28 mouse cellular contexts compared by ENCODE assay signal in genomic region chr19:11070364-11070763, GRCm38 (mm10). TPM values are rescaled to one million over a fixed set of nuclear protein-coding genes. Genes with fewer than 3 reads are reported as not detected.
DNase-seq lines count a peak whose midpoint lies in the region; ATAC-seq and TF ChIP-seq lines count a peak whose summit lies in the region.
"Had no signal": no experiment of that assay in that cellular context is flagged by ENCODE, and none has a peak within 500 bp of the region (broad histone marks: within the 10 kb centered on the region; RNA-seq: fewer than 3 reads in every experiment).

No protein-coding gene starts in this region.

- DNase-seq in midbrain, embryonic 11.5 days (ENCODE audit: low spot score, missing footprints) = peak; percentile 4
- no peak for DNase-seq in midbrain, embryonic 10.5 days (ENCODE audit: low spot score)
- no peak for DNase-seq in left cerebral cortex, postnatal 4 days
- DNase-seq: adrenal gland, adult 8-10 months; adrenal gland, postnatal 14 days; adrenal gland, postnatal 36 days; B cell, adult 2 months; cerebellum, adult 11-12 months; cerebellum, adult 2 months; cerebellum, adult 9-10 months; cerebellum, postnatal 10 days; cerebellum, postnatal 25 days had no signal

- no peak for TF ChIP-seq POLR2A in small intestine, adult 2 months (IDR thresholded peaks at IDR 0.05; ENCODE audit: low read depth, low read length)

- no peak overlapping the region for H3K4me2 ChIP-seq in midbrain, embryonic 11.5 days
- H3K4me2 ChIP-seq in intestine, postnatal 0 days (replicated peaks; ENCODE audit: low read depth) = no peak overlapping the region
- H3K4me2 ChIP-seq: embryonic facial prominence, embryonic 12.5 days; forebrain, embryonic 13.5 days; forebrain, embryonic 15.5 days had no signal

- 91% methylated on average over 3 of the region's 3 CpGs for WGBS in midbrain, embryonic 11.5 days
- WGBS in midbrain, embryonic 10.5 days = 95% methylated on average over 3 of the region's 3 CpGs
- WGBS in intestine, postnatal 0 days = 35% methylated on average over 3 of the region's 3 CpGs
- 31% methylated on average over 3 of the region's 3 CpGs for WGBS in small intestine, adult 2 months

- no peak overlapping the region for H3K9ac ChIP-seq in midbrain, embryonic 11.5 days (ENCODE audit: low read length)
- H3K9ac ChIP-seq in intestine, postnatal 0 days (ENCODE audit: low read depth, low read length) = no peak overlapping the region
- H3K9ac ChIP-seq: embryonic facial prominence, embryonic 12.5 days; forebrain, embryonic 13.5 days; forebrain, embryonic 15.5 days had no signal

- H3K27me3 ChIP-seq in midbrain, embryonic 11.5 days (ENCODE audit: control insufficient read depth, insufficient read depth, low read length) = no peaks in the 10 kb centered on the region
- H3K27me3 ChIP-seq in midbrain, embryonic 10.5 days (ENCODE audit: low read depth, poor library complexity, severe bottlenecking) = no peaks in the 10 kb centered on the region
- no peaks in the 10 kb centered on the region for H3K27me3 ChIP-seq in intestine, postnatal 0 days (replicated peaks; ENCODE audit: control insufficient read depth, insufficient read depth, low read length)
- no peaks in the 10 kb centered on the region for H3K27me3 ChIP-seq in small intestine, adult 2 months (ENCODE audit: control insufficient read depth, insufficient read depth, low read length)
- H3K27me3 ChIP-seq: CH12.LX; embryonic facial prominence, embryonic 12.5 days; forebrain, embryonic 13.5 days; forebrain, embryonic 15.5 days had no signal

- intact Hi-C loops in left cerebral cortex, postnatal 4 days (cut with DNase I) = no loop called here

- H3K27ac ChIP-seq in midbrain, embryonic 11.5 days (ENCODE audit: low read depth, low read length) = no peak overlapping the region
- H3K27ac ChIP-seq in midbrain, embryonic 10.5 days (replicated peaks) = no peak overlapping the region
- H3K27ac ChIP-seq in intestine, postnatal 0 days (ENCODE audit: low read depth, low read length) = peak overlapping the region; percentile 63
- peak overlapping the region; percentile 89 for H3K27ac ChIP-seq in small intestine, adult 2 months (ENCODE audit: insufficient read depth, low read depth, low read length)
- H3K27ac ChIP-seq: embryonic facial prominence, embryonic 10.5 days; embryonic facial prominence, embryonic 12.5 days; forebrain, embryonic 13.5 days; forebrain, embryonic 15.5 days had no signal

- no peak for TF ChIP-seq CTCF in intestine, postnatal 0 days (IDR thresholded peaks at IDR 0.05; ENCODE audit: low read depth)
- no peak for TF ChIP-seq CTCF in small intestine, adult 2 months (IDR thresholded peaks at IDR 0.05; ENCODE audit: extremely low read depth, insufficient read length, insufficient replicate concordance, low read depth, low read length)

- no peak for ATAC-seq in midbrain, embryonic 11.5 days (ENCODE audit: low FRiP score)
- ATAC-seq in intestine, postnatal 0 days = peak; percentile 93
- no peak for ATAC-seq in monocyte, adult 5-6 weeks (replicated peaks; ENCODE audit: insufficient number of reproducible peaks, low FRiP score, low TSS enrichment, poor library complexity, severe bottlenecking)
- ATAC-seq: activated CD4-positive, CD25-positive, alpha-beta regulatory T cell, adult 4 months; CD4-positive, CD25-positive, alpha-beta regulatory T cell, adult 4 months; forebrain, embryonic 13.5 days; forebrain, embryonic 15.5 days; Patski had no signal

- no peaks in the 10 kb centered on the region for H3K36me3 ChIP-seq in midbrain, embryonic 11.5 days (ENCODE audit: control insufficient read depth, insufficient read depth, low read length)
- no peaks in the 10 kb centered on the region for H3K36me3 ChIP-seq in midbrain, embryonic 10.5 days
- H3K36me3 ChIP-seq in intestine, postnatal 0 days (ENCODE audit: control insufficient read depth, insufficient read depth) = no peaks in the 10 kb centered on the region; the same call in 1 of the 2 replicates
- H3K36me3 ChIP-seq in small intestine, adult 2 months (ENCODE audit: control insufficient read depth, insufficient read depth, low read length) = peaks cover 51% of the 10 kb centered on the region
- H3K36me3 ChIP-seq: embryonic facial prominence, embryonic 10.5 days; embryonic facial prominence, embryonic 12.5 days; forebrain, embryonic 15.5 days; G1E had no signal

- H3K4me3 ChIP-seq in midbrain, embryonic 11.5 days (ENCODE audit: low read depth, low read length) = no peak overlapping the region
- H3K4me3 ChIP-seq in midbrain, embryonic 10.5 days = no peak overlapping the region
- no peak overlapping the region for H3K4me3 ChIP-seq in intestine, postnatal 0 days (ENCODE audit: low read depth, low read length)
- no peak overlapping the region for H3K4me3 ChIP-seq in small intestine, adult 2 months (ENCODE audit: low read depth, low read length)
- H3K4me3 ChIP-seq: embryonic facial prominence, embryonic 10.5 days; embryonic facial prominence, embryonic 12.5 days; forebrain, embryonic 13.5 days; forebrain, embryonic 15.5 days had no signal

- no peaks in the 10 kb centered on the region for H3K9me3 ChIP-seq in midbrain, embryonic 11.5 days (ENCODE audit: control insufficient read depth, low read length)
- no peaks in the 10 kb centered on the region for H3K9me3 ChIP-seq in midbrain, embryonic 10.5 days (replicated peaks)
- H3K9me3 ChIP-seq in intestine, postnatal 0 days (ENCODE audit: control insufficient read depth) = no peaks in the 10 kb centered on the region
- H3K9me3 ChIP-seq: embryonic facial prominence, embryonic 10.5 days; embryonic facial prominence, embryonic 12.5 days; forebrain, embryonic 13.5 days; forebrain, embryonic 15.5 days; G1E had no signal

- H3K4me1 ChIP-seq in midbrain, embryonic 11.5 days (ENCODE audit: control insufficient read depth, insufficient read depth, low read length) = no peaks in the 10 kb centered on the region
- no peaks in the 10 kb centered on the region for H3K4me1 ChIP-seq in midbrain, embryonic 10.5 days
- no peaks in the 10 kb centered on the region for H3K4me1 ChIP-seq in intestine, postnatal 0 days (replicated peaks; ENCODE audit: control insufficient read depth, insufficient read depth, low read length)
- H3K4me1 ChIP-seq in small intestine, adult 2 months (ENCODE audit: control insufficient read depth, insufficient read depth, insufficient read length, low read length) = peaks cover 17% of the 10 kb centered on the region; the same call in 1 of the 2 replicates
- H3K4me1 ChIP-seq: embryonic facial prominence, embryonic 10.5 days; embryonic facial prominence, embryonic 12.5 days; forebrain, embryonic 13.5 days; forebrain, embryonic 15.5 days had no signal

RNA-seq across cellular contexts. Expression of gene Ms4a8a, which starts 10.5 kb away (rescaled TPM):
- not detected in 2 replicates for polyA plus RNA-seq in midbrain, embryonic 11.5 days (2014; fragmentation: Nextera tagmentation; extraction: Ambion mirVana)
- not detected in 2 replicates for polyA plus RNA-seq in midbrain, embryonic 10.5 days (2016; fragmentation: Nextera tagmentation; extraction: Ambion mirVana)
- 66.9 and 75.7 TPM in 2 replicates for polyA plus RNA-seq in intestine, postnatal 0 days (2015; fragmentation: Nextera tagmentation; extraction: Ambion mirVana)
- polyA plus RNA-seq in small intestine, adult 2 months (2012; rRNA removed) = 173 and 417 TPM in 2 replicates
- total RNA-seq in left cerebral cortex, postnatal 4 days (2021) = not detected
- 1.1 to 8.6 TPM (median 4.5 TPM) in 3 replicates for total RNA-seq in monocyte, adult 5-6 weeks (2017)
- total RNA-seq: CH12.LX, G1E had no signal
- polyA plus RNA-seq: activated CD4-positive, CD25-positive, alpha-beta regulatory T cell, adult 4 months; CD4-positive, CD25-positive, alpha-beta regulatory T cell, adult 4 months; cerebellum, adult 2 months; embryonic facial prominence, embryonic 10.5 days; embryonic facial prominence, embryonic 12.5 days; embryonic facial prominence, embryonic 14.5 days; forebrain, embryonic 11.5 days; forebrain, embryonic 13.5 days; forebrain, embryonic 15.5 days; G1E; Patski had no signal

RNA-seq across cellular contexts. Expression of gene Ms4a18, which starts 52.5 kb away (rescaled TPM):
- polyA plus RNA-seq in midbrain, embryonic 11.5 days (2014; fragmentation: Nextera tagmentation; extraction: Ambion mirVana) = not detected in 2 replicates
- not detected in 2 replicates for polyA plus RNA-seq in midbrain, embryonic 10.5 days (2016; fragmentation: Nextera tagmentation; extraction: Ambion mirVana)
- 30.9 and 31.8 TPM in 2 replicates for polyA plus RNA-seq in intestine, postnatal 0 days (2015; fragmentation: Nextera tagmentation; extraction: Ambion mirVana)
- 30.4 and 79.4 TPM in 2 replicates for polyA plus RNA-seq in small intestine, adult 2 months (2012; rRNA removed)
- total RNA-seq in left cerebral cortex, postnatal 4 days (2021) = not detected
- total RNA-seq in monocyte, adult 5-6 weeks (2017) = not detected in 3 replicates
- total RNA-seq: adrenal gland, adult 18-20 months; adrenal gland, adult 8-10 months; adrenal gland, postnatal 14 days; adrenal gland, postnatal 36 days; CH12.LX; G1E had no signal
- polyA plus RNA-seq: activated CD4-positive, CD25-positive, alpha-beta regulatory T cell, adult 4 months; CD4-positive, CD25-positive, alpha-beta regulatory T cell, adult 4 months; cerebellum, adult 2 months; cortical plate, adult 2 months; embryonic facial prominence, embryonic 10.5 days; embryonic facial prominence, embryonic 12.5 days; embryonic facial prominence, embryonic 14.5 days; forebrain, embryonic 11.5 days; forebrain, embryonic 13.5 days; forebrain, embryonic 15.5 days; G1E; Patski had no signal

Comparison
In these comparisons a context has a peak if more than half of its experiments do, and no peak if none do; other contexts are left out.
1. H3K27ac ChIP-seq: peak in intestine, postnatal 0 days (single experiment) and small intestine, adult 2 months (single experiment); none in midbrain, embryonic 11.5 days (single experiment) and midbrain, embryonic 10.5 days (single experiment).
2. RNA of gene Ms4a8a, which starts 10.5 kb away (polyA plus RNA-seq): 173 to 417 TPM in small intestine, adult 2 months and 66.9 to 75.7 TPM in intestine, postnatal 0 days; not detected in midbrain, embryonic 11.5 days and not detected in midbrain, embryonic 10.5 days; every median in the first group is over 10 times any median in the second.
3. RNA of gene Ms4a18, which starts 52.5 kb away (polyA plus RNA-seq): 30.4 to 79.4 TPM in small intestine, adult 2 months and 30.9 to 31.8 TPM in intestine, postnatal 0 days; not detected in midbrain, embryonic 11.5 days and not detected in midbrain, embryonic 10.5 days; every median in the first group is over 10 times any median in the second.